Mouse (Mus musculus) liver, embryonic 16.5 days (tissue): ENCODE results near the gene Stag3. TPM values are rescaled to one million over a fixed set of nuclear protein-coding genes. Genes with fewer than 3 reads are reported as not detected.
A peak's percentile ranks its signal among the peaks of the same experiment; 100 is the strongest.

Source experiments
- ATAC-seq: fragments of 200-750 bp; cut with Nextera tagmentation; 2 replicates; pipeline ENCODE4 v1.8.0; 2017; ENCODE audit warnings: low read depth, mild to moderate bottlenecking, moderate number of reproducible peaks, moderate library complexity
- H3K27ac ChIP-seq: fragments of 300-500 bp; sonication (generic); 2 replicates; pipeline ENCODE4 v1.5.1; 2014; ENCODE audit warnings: mild to moderate bottlenecking, low read length
- H3K27me3 ChIP-seq: fragments of 300-500 bp; sonication (generic); 2 replicates; pipeline ENCODE4 v1.6.1; 2014; ENCODE audit warnings: low read depth, low read length, mixed read lengths; ENCODE audit not compliant: control insufficient read depth, insufficient read depth
- H3K36me3 ChIP-seq: fragments of 300-500 bp; sonication (generic); 2 replicates; pipeline ENCODE4 v1.6.1; 2014; ENCODE audit warnings: mild to moderate bottlenecking; ENCODE audit not compliant: control insufficient read depth, insufficient read depth
- H3K4me1 ChIP-seq: fragments of 300-500 bp; sonication (generic); 2 replicates; pipeline ENCODE4 v1.6.1; 2014; ENCODE audit warnings: low read depth, low read length, mixed read lengths; ENCODE audit not compliant: control insufficient read depth
- H3K4me2 ChIP-seq: fragments of 300-500 bp; sonication (generic); 2 replicates; pipeline ENCODE4 v1.6.1; 2014; ENCODE audit warnings: low read depth, low read length, mixed read lengths
- H3K4me3 ChIP-seq: fragments of 300-500 bp; sonication (generic); 2 replicates; pipeline ENCODE4 v1.5.1; 2014; ENCODE audit warnings: low read depth, mild to moderate bottlenecking, low read length
- H3K9ac ChIP-seq: fragments of 300-500 bp; sonication (generic); 2 replicates; pipeline ENCODE4 v1.6.1; 2014; ENCODE audit warnings: low read depth, low read length
- H3K9me3 ChIP-seq: fragments of 300-500 bp; sonication (generic); replicated peaks from 2 replicates; pipeline ENCODE4 v1.6.1; 2016; ENCODE audit warnings: low read length; ENCODE audit not compliant: control insufficient read depth
- whole genome bisulfite sequencing: fragments of 180-500 bp; shearing (Covaris S2); extraction: QIAGEN DNeasy Blood & Tissue Kit; methylation state at CpG from one replicate; pipeline ENCODE4 v1.1.7; 2014; ENCODE audit not compliant: insufficient replicate concordance; 5-methylcytosine and 5-hydroxymethylcytosine counted together
- polyA plus RNA-seq: library from polyadenylated mRNA; unstranded; fragments of >200 nt; fragmentation: Nextera tagmentation; extraction: Ambion mirVana; gene quantifications from 2 replicates; pipeline ENCODE4 v1.2.1, GENCODE M21; 2015

The Stag3 gene
- polyA plus RNA-seq, 1 experiment from 2014 or later: 1.5 TPM

DNA sequence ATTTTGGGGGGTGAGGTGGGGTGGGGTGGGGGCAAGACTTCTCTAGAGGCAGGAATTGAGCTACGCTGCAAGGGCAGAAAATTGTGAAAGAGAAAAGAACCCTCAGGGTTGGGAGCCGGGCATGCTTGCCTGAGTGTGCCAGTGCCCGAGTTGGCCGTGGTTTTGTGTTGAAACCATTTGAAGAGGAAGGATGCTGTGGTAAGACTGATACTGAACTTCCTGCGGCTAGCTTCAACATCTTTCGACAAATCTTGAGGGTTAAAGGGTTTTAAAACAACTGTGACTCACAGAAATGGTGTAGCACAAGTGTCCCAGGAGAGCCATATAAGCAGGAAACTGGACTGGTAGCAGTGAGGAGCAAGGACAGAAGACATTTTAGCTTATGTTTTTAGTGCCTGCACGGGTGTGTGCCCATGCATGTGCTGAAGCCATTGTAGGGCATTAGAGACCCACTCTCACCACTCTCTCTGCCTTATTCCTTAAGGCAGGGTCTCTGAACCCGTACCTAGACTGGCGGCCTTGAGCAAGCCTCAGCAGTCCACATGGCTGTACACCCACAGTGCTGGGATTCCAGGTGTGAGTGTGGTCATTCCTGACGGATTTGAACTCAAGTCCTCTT lies 23.0 kb upstream of the Stag3 start:
- 32% methylated on average over 10 of the region's 10 CpGs for WGBS

DNA sequence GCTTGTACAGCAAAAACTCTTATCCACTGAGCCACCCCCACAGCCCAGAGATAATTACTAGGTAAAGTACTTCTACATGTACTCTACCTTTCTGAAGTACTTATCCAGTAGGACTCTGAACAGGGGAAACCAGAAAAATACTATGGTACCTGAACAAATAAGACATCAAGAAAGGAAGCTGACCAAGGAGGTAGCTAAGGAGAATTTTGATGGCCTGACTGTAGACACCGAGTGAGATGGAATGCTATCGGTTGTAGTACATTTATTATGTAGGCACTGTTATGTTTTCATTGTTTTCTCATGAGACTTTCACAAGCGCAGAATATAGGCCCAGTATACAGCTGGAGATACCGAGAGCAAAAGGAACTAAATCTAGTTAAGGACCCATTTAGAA lies 22.5 kb upstream of the Stag3 start:
- Histone ChIP-seq H3K9me3 (no peaks in the 10 kb centered on the region), H3K36me3 (peaks cover 5% of the 10 kb centered on the region), H3K4me2 (no peak overlapping the region), H3K4me1 (peaks cover 50% of the 10 kb centered on the region), H3K4me3 (no peak overlapping the region), H3K9ac (no peak overlapping the region), H3K27me3 (no peaks in the 10 kb centered on the region), H3K27ac (peak overlapping the region; percentile 73)
- WGBS: 68% methylated on average over 4 of the region's 4 CpGs
- ATAC-seq: no peak

More for the DNA sequence above, 23.0 kb upstream of the Stag3 start:
- Histone ChIP-seq H3K27ac (peak overlapping the region; percentile 82), H3K36me3 (peaks cover 5% of the 10 kb centered on the region), H3K27me3 (no peaks in the 10 kb centered on the region), H3K4me3 (peak overlapping the region; percentile 88), H3K9ac (no peak overlapping the region), H3K4me2 (no peak overlapping the region), H3K4me1 (peaks cover 45% of the 10 kb centered on the region), H3K9me3 (no peaks in the 10 kb centered on the region)
- no peak for ATAC-seq

DNA sequence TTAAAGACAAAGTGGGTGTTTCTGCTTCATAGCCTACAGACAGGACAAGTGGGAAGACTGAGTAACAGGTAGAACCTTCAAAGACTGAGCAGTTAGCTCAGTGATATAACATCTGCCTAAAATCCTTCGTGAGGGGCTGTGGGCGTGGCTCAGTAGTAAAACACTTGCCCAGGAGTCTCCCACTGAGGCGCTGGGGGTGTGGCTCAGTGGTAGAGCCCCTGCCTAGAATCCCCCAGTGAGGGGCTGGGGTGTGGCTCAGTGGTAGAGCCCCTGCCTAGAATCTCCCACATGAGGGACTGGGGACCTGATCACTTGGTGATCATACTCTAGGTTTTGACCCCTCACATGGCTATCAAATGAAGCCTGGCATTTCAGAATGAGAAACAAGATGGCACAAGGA lies 22.0 kb upstream of the Stag3 start:
- peaks cover 5% of the 10 kb centered on the region for H3K36me3 ChIP-seq
- H3K9ac ChIP-seq: no peak overlapping the region
- no peaks in the 10 kb centered on the region for H3K27me3 ChIP-seq
- no peak overlapping the region for H3K27ac ChIP-seq
- WGBS: 41% methylated on average over 3 of the region's 3 CpGs
- H3K4me3 ChIP-seq: no peak overlapping the region
- H3K4me2 ChIP-seq: no peak overlapping the region
- peaks cover 55% of the 10 kb centered on the region for H3K4me1 ChIP-seq
- no peaks in the 10 kb centered on the region for H3K9me3 ChIP-seq
- no peak for ATAC-seq

DNA sequence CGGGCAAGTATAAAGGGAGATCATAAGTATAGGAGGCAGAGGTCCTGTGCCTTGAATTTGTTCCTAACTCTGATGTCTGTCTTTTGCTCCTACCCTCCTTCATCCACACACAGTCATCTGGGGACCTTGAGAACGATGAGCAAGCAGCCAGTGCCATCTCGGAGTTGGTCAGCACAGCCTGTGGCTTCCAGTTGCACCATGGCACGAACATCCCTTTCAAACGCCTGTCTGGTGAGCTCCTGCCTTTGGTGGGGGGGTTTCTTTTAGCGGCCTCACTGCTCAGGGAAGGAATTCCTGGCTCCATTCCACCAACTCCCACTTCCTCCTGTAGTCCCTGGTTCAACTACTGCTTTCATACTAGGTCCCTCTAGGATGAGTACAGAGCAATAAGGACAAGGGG lies 21.5 kb upstream of the Stag3 start:
- H3K27ac ChIP-seq: no peak overlapping the region

DNA sequence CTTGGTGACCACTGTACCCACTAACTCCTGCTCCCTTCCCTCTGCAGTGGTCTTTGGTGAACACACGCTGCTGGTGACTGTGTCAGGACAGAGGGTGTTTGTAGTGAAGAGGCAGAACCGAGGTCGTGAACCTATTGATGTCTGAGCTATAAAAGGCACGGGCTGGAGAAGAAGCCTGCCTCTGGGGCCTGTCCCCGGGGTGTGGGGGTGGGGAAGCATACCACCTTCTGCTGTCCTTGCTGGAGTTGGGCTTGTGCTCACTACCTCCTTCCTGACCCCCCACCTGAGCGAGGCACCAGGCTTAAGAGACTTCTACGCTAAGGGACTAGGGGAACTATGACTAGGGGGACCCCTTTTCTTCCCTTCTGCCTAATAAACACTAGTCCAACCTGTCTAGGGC lies 21.0 kb upstream of the Stag3 start:
- H3K4me1 ChIP-seq: peaks cover 58% of the 10 kb centered on the region
- no peak overlapping the region for H3K4me3 ChIP-seq
- ATAC-seq: no peak
- 58% methylated on average over 7 of the region's 7 CpGs for WGBS
- H3K36me3 ChIP-seq: peaks cover 5% of the 10 kb centered on the region
- no peaks in the 10 kb centered on the region for H3K27me3 ChIP-seq
- no peak overlapping the region for H3K4me2 ChIP-seq
- no peaks in the 10 kb centered on the region for H3K9me3 ChIP-seq
- H3K9ac ChIP-seq: no peak overlapping the region
- no peak overlapping the region for H3K27ac ChIP-seq

More for the DNA sequence above, 21.5 kb upstream of the Stag3 start:
- Histone ChIP-seq H3K9ac (no peak overlapping the region), H3K4me3 (no peak overlapping the region), H3K4me2 (no peak overlapping the region), H3K27me3 (no peaks in the 10 kb centered on the region), H3K9me3 (no peaks in the 10 kb centered on the region), H3K36me3 (peaks cover 5% of the 10 kb centered on the region), H3K4me1 (peaks cover 58% of the 10 kb centered on the region)
- 71% methylated on average over 6 of the region's 6 CpGs for WGBS
- no peak for ATAC-seq

DNA sequence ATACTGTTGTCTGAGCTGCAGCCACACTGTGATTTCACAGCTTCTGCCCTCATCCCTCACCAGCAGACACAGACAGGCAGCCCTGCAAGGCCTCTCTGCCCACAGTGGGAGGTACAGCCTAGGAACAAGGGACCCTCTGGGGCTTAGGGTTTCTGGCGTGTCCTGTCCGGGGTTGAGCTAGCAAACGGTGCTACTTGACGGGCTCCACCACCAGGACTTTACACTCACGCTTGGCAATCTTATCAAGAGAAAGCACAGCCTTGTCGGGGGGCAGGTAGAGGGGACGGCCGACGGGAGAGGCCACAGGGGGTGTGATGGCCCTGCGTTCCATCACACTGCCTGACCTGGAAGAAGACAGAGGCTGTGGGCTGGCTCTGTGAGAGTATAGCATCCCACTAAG lies 20.0 kb upstream of the Stag3 start:
- H3K27me3 ChIP-seq: no peaks in the 10 kb centered on the region
- no peak for ATAC-seq
- peak overlapping the region; percentile 38 for H3K9ac ChIP-seq
- peaks cover 5% of the 10 kb centered on the region for H3K36me3 ChIP-seq
- H3K27ac ChIP-seq: peak overlapping the region; percentile 5; the same call in 1 of the 2 replicates
- peak overlapping the region; percentile 21 for H3K4me3 ChIP-seq
- H3K4me1 ChIP-seq: peaks cover 55% of the 10 kb centered on the region
- 25% methylated on average over 10 of the region's 10 CpGs for WGBS
- no peaks in the 10 kb centered on the region for H3K9me3 ChIP-seq
- H3K4me2 ChIP-seq: peak overlapping the region; percentile 94

DNA sequence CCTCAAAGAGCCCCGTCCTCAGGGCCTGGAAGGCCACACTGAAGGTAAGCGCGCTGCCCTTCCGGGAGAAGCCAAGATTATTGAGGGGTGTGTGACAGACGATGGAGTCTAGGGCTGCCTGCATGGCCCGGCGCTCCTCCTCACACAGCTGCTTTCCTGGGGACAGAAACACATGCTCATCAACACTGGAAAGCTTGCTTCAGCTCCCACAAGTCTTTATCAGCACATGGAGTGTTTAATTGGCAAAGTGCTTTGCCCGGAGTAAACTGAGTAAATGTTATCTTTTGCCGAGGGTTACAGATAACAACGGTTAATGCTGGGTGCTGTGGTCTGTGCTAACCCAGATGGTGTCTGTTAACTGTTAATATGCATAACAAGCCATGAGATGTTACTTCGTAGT lies 19.2 kb upstream of the Stag3 start:
- Histone ChIP-seq H3K4me1 (peaks cover 54% of the 10 kb centered on the region), H3K36me3 (peaks cover 5% of the 10 kb centered on the region), H3K4me3 (peak overlapping the region; percentile 21), H3K9me3 (no peaks in the 10 kb centered on the region), H3K4me2 (peak overlapping the region; percentile 94), H3K27ac (peak overlapping the region; percentile 71), H3K27me3 (no peaks in the 10 kb centered on the region), H3K9ac (peak overlapping the region; percentile 38)
- ATAC-seq: peak; percentile 42
- WGBS: 24% methylated on average over 11 of the region's 11 CpGs

DNA sequence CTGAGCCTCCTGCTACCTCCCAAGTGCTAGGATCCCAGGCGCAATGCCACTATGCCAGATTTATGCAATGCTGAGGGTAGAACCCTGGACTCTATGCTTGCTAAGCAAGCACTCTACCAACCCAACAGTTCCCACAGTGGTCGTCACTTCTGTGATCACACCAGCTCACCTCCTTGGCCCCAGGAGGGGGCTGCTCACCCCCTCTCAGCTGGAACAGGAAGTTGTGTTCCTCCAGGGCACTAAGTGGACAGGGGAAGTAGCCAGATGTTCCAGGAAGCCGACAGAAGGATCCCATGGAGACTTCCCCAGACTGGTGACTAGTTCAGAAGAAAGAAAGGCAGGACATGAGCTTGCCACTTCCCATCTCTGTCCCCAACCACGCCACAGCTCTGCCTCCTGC lies 18.0 kb upstream of the Stag3 start:
- H3K27ac ChIP-seq: peak overlapping the region; percentile 74; the same call in 1 of the 2 replicates
- H3K36me3 ChIP-seq: peaks cover 5% of the 10 kb centered on the region
- WGBS: 27% methylated on average over 4 of the region's 4 CpGs
- no peaks in the 10 kb centered on the region for H3K9me3 ChIP-seq
- peak overlapping the region; percentile 94 for H3K4me2 ChIP-seq
- H3K9ac ChIP-seq: peak overlapping the region; percentile 90
- ATAC-seq: no peak
- no peaks in the 10 kb centered on the region for H3K27me3 ChIP-seq
- H3K4me1 ChIP-seq: peaks cover 43% of the 10 kb centered on the region
- peak overlapping the region; percentile 90 for H3K4me3 ChIP-seq

DNA sequence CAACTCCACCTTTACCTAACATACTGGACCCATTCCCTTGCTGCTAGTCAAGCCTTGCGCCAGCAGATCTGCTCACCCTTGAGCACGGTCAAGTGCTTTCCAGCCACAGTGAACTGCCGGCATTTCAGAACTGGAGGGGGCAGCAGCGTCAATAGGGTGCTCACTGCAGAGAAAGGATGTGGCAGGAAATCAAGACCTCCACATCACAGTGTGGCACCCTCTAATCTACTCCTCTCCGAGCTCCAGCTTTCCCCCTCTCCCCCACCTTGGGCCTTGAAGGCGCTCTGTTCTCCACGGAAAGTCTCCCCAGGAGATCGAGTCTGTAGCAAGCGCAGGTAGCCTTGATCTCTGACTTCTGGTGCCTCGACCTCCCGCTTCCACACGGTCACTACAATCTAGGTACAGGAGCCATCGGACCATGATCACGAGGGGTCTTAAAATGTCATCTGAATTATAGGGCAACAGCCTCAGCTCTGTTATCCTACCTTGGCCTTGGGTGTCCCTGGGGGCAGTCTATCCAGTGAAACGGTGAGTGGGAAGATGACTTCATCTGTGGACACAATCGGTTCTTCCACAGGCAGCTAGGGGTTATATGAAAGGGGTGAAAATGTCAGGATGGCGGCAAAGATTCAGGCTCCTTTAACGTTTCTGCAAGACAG lies 17.3 kb upstream of the Stag3 start:
- ATAC-seq: no peak
- Histone ChIP-seq H3K36me3 (peaks cover 5% of the 10 kb centered on the region), H3K4me1 (peaks cover 40% of the 10 kb centered on the region), H3K4me2 (peak overlapping the region; percentile 94), H3K9ac (peak overlapping the region; percentile 90), H3K27me3 (no peaks in the 10 kb centered on the region), H3K4me3 (peak overlapping the region; percentile 90), H3K9me3 (no peaks in the 10 kb centered on the region), H3K27ac (peak overlapping the region; percentile 74; the same call in 1 of the 2 replicates)
- WGBS: 25% methylated on average over 18 of the region's 18 CpGs
